8 mouse cellular contexts compared by ENCODE assay signal in genomic region chr7:126487052-126487483, GRCm38 (mm10). TPM values are rescaled to one million over a fixed set of nuclear protein-coding genes. Genes with fewer than 3 reads are reported as not detected.
DNase-seq lines count a peak whose midpoint lies in the region; ATAC-seq lines count a peak whose summit lies in the region.

Tufm (plus strand) TSS chr7:126487361.

- DNase-seq in ZHBTc4 (ENCODE audit: low read depth, low spot score): peak; percentile 95
- peak; percentile 91 to 95 for DNase-seq in gastrocnemius, adult 8-10 months (ENCODE audit: low spot score in 2 of 2)
- DNase-seq in induced T-regulatory cell, adult 2 months (ENCODE audit: low read depth): peak; percentile 93
- peak; percentile 96 to 98 for DNase-seq in left cerebral cortex, adult 9 months (ENCODE audit: low spot score in 2 of 2)
- DNase-seq in right cerebral cortex, postnatal 14 days: peak; percentile 94
- peak; percentile 83 to 95 for DNase-seq in urinary bladder, postnatal 36 days (ENCODE audit: low spot score in 2 of 2)

- ATAC-seq in common myeloid progenitor, adult 5-6 weeks (replicated peaks; ENCODE audit: low read depth, poor library complexity, severe bottlenecking): peak; percentile 87
- peak; percentile 83 for ATAC-seq in megakaryocyte progenitor cell, adult 5-6 weeks (replicated peaks; ENCODE audit: poor library complexity)

RNA-seq across cellular contexts. Expression of gene Tufm, which starts in this region (rescaled TPM):
- total RNA-seq in common myeloid progenitor, adult 5-6 weeks (2017): 92.3 and 108 TPM in 2 replicates
- 100 to 1,000 TPM; 116 to 151 (median 137) TPM for total RNA-seq in gastrocnemius, adult 8-10 months (2022)
- 89.9 and 97.9 TPM in 2 replicates for total RNA-seq in megakaryocyte progenitor cell, adult 5-6 weeks (2015)
- 85.6 and 89.2 TPM in 2 replicates for total RNA-seq in megakaryocyte progenitor cell, adult 5-6 weeks (2017)

Comparison
In these comparisons a context has a peak if more than half of its experiments do, and no peak if none do; other contexts are left out.
1. Peak in every context shown above with its lines: DNase-seq and ATAC-seq.